Mouse (Mus musculus) urinary bladder, postnatal 4 days (tissue): Measurements from ENCODE around the gene 1500009C09Rik.
"Not testable (repeated sequence)": the region's sequence is repeated elsewhere in the genome, so short reads cannot be mapped to it uniquely, and the experiment has no call there.

ENCODE experiments used
- DNase-seq, 2 experiments: peaks; one replicate each; pipeline ENCODE4 v3.0.0; 2021 to 2022; ENCODE audit warnings: low spot score in 2 of 2

1500009C09Rik gene

DNA sequence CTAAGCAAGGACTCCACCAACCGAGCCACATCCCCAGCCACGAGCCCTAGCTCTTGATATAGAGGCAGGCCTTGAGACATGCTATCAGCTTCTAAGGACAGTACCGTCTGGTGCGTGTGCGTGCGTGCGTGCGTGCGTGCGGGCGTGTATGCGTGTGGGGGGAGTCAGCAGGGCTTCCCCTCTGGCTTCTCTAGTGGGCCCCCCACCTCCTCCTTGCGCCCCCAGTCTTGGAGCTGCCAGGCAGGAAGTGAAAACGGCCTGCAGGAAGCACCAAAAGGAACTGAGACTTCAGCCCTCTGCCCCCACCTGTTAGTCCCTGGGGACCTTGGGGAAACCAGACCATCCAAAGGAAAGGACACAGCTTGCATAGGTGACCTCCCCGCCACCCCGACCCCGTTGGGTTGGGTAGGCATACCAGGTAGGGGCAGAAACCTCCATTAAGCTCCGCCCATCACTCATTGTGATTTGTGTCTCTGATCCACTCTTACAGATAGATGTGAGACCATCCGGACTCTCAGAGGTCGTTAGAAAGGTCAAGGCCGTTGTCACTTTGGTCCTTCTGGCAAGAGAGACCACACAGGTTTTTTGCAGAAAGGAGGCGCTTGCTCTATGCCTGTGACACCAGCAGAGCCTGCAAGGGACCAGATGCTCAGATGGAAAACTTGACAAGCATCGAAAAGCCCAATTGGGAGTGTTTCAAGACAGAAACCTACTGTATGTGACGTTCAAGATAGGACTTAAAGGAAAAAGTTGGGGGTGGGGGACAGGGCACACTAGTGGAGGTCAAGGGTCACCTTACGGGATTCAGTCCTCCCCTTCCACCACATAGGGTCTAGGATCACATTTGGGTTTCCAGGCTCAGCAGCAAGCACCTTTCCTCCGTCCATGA, 33.2 kb upstream of the 1500009C09Rik start:
- no peak for DNase-seq

DNA sequence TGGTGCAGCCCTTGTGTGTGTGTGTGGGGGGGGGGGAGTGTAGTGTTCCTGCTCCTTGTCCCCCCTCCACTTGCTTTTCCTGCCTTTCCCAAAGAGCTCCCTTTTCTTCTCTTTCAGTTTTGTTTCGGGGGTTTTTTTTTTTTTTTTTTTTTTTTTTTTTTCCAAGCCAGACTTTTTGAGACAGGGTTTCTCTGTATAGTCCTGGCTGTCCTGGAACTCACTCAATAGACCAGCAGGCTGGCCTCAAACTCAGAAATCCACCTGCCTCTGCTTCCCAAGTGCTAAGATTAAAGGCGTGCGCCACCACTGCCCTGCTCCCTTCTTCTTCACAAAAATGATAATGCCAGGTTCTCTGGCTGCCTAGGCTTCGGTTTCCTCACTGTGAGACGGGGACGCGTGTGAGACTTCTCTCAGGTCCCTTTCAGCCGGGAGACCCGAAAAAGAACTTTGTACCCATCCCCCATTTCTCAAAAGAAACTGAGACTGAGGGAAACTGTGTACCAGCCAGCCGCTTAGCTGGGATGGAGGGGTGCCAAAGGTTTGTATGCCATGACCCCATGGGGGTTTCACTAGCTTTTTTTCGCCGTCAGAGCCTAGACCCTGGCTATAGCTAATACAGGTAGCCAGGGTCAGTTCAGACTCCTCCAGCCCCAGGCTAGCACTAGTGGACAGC, 32.1 kb upstream of the 1500009C09Rik start:
- no peak for DNase-seq

DNA sequence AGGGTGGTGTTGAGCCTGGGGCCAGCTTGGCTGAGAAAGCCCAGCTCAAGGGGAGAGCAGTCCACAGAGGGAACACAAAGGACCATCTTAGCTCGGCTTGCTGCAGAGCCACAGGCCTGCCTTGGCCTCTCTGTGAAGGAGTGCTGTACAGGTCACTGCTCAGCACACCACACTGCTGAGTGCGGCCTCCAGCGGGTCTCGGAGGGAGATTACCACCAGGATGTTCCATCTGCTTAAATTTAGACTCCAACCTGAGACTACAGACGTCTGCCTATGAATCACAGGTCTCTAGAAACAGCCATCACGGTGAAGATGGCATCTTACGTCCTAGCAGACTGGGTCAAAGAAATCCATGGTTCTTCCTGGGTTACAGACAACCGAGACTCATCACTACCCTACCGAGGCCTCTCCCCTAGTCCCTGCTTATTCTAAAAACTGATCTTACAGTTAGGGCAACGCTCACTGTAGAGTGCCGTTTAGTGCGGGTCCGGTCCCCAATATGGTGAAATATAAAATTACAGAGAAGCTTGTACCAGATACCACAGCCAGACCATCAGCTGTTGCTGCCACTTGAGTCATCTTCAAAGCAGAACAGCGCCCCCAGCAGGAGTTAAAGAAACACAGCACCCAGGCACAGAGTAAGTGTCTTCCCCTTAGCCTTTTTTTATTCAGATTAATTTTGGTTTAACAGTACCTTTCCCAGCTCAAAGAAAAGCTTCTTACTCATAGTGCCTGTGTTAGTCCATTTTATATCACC, 30.9 kb upstream of the 1500009C09Rik start:
- DNase-seq = no peak

DNA sequence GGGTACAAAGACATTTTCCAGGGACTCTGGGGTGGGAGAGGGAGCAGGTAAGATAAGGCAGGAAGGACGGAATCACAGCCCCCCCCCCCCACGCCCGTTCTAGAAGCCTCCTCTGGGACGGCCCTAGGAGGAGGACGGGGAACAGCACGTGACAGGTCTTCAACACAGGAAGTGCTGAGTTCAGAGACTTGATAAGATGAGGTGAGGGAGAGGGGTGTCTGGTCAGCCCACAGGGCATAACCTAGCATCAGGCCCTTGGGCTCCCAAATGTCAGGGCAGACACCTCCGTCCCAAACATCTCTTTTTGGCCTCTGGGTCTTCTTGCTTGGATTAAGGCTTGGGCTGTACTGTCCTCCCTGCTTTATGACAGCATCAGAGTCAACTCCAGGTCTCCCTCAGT, 28.9 kb upstream of the 1500009C09Rik start:
- DNase-seq = no peak

DNA sequence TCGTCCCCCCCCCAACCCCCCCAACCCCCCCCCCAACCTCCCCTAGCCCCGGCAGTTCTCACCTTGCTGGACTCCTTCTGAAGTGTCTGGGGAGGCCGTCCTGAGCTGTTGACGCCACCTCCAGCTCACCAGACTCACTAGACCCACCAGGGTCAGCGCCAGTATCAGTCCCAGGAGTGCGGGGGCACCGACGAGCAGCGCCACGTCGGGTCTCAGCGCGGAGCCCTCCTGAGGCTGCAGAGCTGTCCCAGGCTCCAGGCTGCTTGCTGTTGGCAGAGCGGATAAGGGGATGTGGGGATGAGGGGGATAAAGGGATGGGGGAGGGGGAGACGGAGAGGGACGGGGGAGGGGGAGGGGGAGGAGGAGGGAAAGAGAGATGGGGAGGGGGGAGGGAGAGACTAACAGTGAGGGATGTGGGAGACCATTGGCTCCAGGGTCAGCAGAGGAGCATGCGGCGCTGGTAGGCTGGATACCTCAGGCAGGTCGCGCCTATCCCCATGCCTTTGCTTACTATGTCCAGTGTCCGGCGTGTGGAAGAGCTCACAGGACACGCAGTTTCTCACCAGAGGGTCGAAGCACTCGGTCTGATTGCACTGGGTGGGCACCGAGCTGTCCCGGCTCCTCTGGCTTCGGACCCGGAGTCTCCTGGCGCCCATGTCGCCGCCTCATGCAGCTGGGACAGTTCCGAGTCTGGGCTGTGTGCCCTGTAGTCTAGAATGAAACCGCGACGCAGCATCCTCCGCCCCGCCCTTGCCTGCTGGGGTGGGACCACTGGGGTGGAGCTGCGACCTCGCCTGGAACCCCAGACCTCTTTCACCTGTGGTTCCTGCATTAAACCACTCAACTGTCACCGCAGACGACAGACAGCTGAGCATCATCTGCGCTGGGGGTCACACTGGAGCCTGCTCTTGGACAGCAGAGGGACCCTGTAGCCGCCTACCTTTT, 28.3 kb upstream of the 1500009C09Rik start, which contains the start of gene Tnfrsf13c:
TSS of gene Tnfrsf13c (minus strand) at position 713 of the 945 bp plus-strand sequence.
- DNase-seq = no peak

DNA sequence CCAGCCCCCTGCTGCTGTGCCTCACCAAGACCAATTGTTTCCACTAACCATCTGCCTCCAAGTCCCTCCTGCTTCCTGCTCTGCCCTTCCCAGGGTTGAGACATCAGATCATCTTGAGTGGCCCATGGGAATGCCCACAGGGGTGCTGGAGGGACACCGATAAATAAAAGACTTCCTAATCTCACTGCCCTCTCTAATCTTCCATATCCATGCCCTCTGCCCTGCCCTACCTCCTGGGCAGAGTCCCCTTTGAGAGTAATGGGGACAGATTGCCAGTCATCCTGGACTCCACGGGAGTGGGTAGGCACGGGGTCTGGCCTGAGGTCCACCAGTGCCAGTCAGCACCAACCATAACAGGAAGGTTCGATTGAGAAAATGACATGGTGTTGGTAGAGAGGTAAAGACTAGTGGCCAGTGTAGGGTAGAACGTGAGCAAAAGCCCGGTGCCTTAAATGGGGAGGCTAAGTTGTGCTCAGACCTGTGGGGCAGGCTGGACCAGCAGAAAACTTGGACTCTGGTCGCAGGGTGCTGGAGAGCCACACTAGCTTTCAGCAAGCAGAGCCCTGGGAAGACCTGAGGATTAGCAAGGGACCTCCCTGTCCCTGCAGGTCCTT, 27.5 kb upstream of the 1500009C09Rik start:
- no peak for DNase-seq

DNA sequence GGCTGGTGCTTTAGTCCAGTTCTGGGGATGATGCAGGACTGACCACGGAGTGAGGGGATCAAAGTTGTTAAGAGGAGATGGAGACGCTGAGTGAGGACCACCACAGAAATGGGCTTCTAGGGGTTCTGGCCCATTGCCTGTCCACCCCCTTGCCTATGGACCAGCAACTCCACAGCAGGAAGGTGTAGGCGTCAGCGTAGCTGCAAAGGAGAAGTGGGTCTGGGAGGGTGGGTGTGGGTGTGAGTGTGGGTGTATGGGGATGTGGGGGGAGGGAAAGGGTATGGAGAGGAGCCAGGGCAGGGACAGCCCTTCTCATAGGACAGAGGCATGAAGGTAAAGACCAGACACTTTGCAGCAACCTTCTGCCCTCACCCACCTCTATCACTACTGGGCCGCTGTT, 26.4 kb upstream of the 1500009C09Rik start:
- no peak for DNase-seq

DNA sequence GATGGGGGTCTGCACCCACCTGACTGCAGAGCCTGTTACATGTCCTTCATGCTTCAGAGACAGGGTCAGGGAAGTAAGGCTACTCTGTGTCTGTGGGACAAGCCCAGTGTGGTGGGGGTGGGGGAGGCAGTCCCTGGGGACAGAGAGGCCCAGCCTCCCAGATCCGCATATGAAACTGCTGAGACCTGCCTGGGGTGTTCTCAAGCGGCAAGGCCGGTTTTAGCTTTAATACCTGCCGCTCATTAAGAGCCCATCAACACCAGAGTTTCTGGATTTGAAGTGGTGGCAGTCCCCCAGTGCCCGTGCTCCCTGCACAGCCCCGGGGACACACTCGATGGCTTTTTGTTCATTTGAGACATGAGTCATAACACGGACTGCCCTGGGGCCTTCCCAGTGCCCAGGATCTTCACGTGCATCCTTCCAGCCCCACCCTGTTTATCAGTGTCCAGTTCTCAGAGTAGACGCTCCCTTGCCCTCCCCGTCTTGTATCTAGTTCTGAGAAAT, 22.6 kb upstream of the 1500009C09Rik start:
- DNase-seq = no peak

DNA sequence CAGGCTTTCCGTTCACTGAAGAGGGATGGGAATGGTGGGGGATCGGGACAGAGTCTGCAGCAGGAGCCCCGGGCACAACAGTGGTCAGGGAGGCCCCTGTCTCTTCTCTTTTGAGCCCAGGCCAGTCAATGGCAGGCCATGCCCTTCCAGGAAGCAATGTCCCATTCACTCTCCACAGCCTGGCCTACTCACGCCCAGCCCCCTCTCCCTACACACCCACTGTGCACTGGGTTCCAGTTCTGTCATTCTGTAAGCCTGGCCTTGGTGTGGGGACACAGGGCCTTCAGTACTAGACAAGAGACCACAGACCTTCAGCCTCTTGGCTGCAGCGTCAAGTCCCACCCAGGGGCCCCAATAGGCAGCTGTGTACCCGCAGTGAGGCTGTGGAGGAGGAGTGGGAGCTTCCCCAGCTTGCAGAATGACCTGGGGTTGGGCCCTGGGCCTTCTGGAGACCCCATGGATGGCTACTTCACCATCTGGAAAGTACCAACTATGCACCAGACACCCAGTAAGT, 22.0 kb upstream of the 1500009C09Rik start:
- DNase-seq = no peak

DNA sequence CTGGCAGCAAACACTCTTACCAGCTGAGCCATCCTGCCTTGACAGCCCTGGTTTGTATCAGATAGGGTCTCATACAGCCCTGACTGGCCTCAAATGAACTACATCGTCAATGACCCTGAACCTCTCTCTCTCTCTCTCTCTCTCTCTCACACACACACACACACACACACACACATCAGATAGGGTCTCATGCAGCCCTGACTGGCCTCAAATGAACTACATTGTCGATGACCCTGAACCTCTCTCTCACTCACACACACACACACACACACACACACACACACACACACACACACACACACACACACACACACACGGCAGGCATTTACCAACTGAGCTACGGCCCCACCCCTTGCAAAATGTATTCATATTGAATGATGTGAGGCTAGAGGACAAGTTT, 21.1 kb upstream of the 1500009C09Rik start:
- no peak for DNase-seq

DNA sequence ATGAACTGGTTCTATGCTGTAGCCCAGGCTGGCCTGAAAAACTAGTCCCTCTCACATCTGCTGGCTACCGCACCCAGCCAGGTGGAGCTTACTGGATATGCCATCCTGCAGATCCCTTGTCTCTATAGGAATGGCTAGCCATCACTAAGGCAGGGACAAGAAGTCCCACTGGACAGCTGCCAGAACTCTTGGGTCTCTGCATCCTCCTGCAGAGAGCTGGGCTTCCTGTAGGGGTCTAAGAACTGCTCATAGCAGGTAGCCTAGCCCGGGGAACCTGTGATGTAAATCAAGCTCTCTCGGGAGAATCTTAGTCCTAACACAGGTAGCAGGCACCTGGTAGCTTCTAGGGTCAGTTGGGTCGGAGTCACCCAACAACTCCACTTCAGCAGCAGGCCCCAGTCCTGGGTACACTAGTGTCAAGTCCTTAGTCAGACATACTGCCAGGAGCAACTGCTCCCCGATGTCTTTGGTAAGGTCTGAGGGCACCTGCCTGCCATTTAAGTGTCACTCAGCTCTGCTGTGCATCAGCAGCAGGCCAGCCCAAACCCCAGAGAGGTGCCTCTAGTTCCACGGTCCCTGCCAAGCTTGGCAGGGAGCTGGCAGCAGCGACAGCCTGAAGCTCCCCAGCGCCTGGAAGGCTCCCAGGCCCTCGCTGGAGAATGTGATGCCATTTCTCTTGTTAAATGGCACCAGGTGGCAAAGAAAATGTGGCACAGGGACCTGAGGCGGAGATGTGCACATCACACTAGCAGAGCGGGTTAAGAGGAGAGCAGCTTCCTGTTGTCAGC, 20.4 kb upstream of the 1500009C09Rik start:
- no peak for DNase-seq

DNA sequence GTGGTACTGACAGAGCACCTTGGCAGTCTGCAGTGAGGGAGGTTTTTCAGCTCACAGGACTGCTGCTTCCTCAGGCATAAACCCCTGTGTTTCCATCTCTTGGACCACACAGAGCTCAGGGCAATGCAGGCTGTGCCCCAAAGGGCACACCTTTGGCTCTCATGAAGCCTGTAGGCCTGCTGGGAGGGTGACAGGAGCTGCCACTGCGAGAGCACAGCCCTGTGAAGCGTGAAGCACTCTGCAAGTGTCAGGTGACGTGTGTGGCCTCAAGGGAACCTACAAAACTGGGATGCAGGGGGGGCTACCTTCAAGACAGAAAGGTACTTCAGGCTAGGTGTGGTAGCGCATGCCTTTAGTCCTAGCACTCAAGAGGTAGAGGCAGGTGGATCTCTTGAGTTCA, 19.5 kb upstream of the 1500009C09Rik start:
- no peak for DNase-seq

DNA sequence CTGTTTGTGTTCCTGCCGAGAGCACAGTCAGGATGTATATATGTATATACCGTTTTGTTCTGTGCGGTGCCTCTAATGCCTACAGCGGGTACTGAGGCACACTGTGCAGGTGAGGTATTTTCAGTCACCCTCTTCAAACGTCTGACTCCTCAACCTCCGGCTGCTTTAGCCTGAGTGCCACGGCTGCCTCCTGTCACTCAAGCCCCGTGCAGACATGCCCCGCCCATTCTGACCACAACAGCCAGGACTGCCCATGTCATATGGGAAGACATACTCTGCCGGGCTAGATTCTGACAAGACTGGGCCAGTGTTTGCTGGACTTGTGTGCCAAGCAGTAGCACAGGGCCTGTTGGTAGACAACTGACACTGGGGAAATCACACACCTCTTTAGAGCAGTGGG, 16.5 kb upstream of the 1500009C09Rik start:
- no peak for DNase-seq

DNA sequence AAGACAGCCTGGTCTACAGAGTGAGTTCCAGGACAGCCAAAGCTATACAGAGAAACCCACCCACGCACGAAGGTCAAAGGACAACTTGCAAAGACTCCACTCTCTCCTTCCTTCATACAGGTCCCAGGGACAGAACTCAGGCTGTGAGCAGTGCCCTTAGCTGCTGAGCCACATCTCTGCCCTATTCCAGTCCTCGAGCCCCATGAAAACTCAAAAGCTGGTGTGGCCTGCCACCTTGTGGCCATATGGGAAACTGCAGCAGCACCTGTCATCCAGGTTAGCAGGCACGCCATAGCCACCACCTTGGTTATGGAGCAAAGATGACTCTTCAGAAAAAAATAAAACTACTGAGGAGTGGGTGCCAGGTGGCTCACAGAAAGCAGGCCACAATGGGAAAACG, 15.6 kb upstream of the 1500009C09Rik start:
- peak; percentile 71 to 77 for DNase-seq

DNA sequence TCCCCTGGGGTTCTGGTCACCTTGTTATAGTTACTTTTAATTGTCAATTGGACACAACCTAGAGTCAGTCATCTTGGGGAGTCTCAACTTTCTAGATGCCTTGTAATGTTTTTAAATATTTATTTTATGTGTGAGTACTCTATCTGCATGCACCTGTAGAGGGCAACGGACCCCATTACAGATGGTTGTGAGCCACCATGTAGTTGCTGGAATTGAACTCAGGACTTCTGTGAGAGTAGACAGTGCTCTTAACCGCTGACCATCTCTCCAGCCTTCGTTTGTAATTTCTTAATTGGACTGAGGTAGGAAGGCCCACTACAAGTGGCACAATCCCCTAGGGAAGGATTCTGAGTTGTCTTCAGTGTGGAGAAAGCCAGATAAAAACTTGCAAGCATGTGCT, 8.9 kb upstream of the 1500009C09Rik start:
- DNase-seq = no peak

DNA sequence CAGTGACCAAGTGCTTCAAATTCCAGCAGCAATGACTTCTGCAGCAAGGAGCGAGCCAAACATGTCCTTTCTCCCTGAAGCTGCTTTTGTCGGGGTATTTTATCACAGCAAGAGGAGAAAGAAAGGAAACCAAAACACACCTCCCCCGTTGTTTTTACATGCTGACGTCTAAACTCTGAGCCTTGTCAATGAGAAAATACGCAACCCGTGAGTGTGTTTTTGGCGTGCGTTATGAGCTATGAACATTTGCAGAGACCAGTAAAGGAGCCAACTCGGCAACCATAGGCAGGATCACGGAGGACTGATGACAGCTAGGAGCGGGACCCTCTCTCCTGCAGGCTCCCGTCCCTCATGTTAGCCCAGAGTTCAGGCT, 8.5 kb upstream of the 1500009C09Rik start:
- DNase-seq = no peak

DNA sequence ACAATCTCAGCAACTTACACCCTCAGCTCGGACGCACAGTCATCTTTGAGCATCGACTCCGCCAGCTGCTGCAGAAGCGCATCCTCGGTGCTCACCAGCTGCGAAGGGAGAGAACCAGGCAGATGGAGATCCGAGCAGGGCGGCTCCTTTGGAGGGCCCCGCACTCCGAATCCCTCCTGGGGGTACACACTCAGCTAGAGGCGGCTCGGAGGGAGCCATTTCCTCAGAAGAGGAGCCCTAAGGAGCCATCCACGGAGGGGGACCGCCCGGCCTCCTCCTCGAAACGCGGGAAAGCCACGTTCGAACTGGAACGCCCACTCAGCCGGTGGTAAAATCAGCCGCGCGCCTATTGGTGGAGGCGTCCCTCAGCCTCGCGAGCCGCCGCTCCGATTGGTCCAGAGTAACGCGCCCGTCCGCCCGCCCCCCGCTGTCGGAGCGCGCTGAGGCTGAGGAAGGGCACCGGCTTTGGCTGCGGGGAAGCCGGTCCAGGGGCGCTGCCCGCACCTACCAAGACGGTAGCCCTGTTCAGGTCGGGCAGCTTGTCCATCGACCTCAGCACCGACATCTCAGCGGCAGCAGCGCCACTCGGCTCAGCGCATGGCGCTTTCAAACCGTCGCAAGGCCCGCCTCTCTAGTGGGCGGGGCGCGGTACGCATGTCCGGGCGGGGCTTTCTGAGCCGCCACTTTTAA, 7.9 kb upstream of the 1500009C09Rik start, which contains the start of gene Cenpm:
TSS of gene Cenpm (minus strand) at position 634 of the 690 bp plus-strand sequence.
- peak; percentile 86 to 94 for DNase-seq

DNA sequence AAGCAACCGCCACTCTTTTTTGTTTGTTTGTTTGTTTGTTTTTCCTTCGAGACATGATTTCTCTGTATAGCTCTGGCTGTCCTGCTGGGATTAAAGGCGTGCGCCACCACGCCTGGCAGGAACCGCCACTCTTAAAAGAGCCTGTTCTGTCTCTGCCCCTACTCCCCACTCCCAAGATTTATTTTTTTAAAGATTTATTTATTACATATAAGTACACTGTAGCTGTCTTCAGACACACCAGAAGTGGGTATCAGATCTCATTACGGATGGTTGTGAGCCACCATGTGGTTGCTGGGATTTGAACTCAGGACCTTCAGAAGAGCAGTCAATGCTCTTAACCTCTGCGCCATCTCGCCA, 7.4 kb upstream of the 1500009C09Rik start:
- not testable (repeated sequence) for DNase-seq
